Mouse (Mus musculus) neural tube, embryonic 13.5 days (tissue): ENCODE results near the gene Ppp3r1. TPM values are rescaled to one million over a fixed set of nuclear protein-coding genes. Genes with fewer than 3 reads are reported as not detected.
A peak's percentile ranks its signal among the peaks of the same experiment; 100 is the strongest.
"Not testable (repeated sequence)": the region's sequence is repeated elsewhere in the genome, so short reads cannot be mapped to it uniquely, and the experiment has no call there.

ENCODE experiments used
- ATAC-seq: fragments of 200-750 bp; cut with Nextera tagmentation; 2 replicates; pipeline ENCODE4 v1.8.0; 2017; ENCODE audit warnings: low read depth, mild to moderate bottlenecking, moderate TSS enrichment, moderate library complexity
- H3K27ac ChIP-seq: fragments of 300-500 bp; sonication (generic); replicated peaks from 2 replicates; pipeline ENCODE4 v1.5.1; 2015; ENCODE audit warnings: moderate library complexity, mild to moderate bottlenecking, inconsistent platforms
- H3K27me3 ChIP-seq: fragments of 300-500 bp; sonication (generic); 2 replicates; pipeline ENCODE4 v1.6.1; 2015; ENCODE audit warnings: mild to moderate bottlenecking, inconsistent platforms
- H3K36me3 ChIP-seq: fragments of 300-500 bp; sonication (generic); 2 replicates; pipeline ENCODE4 v1.6.1; 2015; ENCODE audit warnings: mild to moderate bottlenecking, inconsistent platforms
- H3K4me1 ChIP-seq: fragments of 300-500 bp; sonication (generic); replicated peaks from 2 replicates; pipeline ENCODE4 v1.6.1; 2015; ENCODE audit warnings: inconsistent platforms
- H3K4me2 ChIP-seq: fragments of 300-500 bp; sonication (generic); 2 replicates; pipeline ENCODE4 v1.6.1; 2015; ENCODE audit warnings: inconsistent platforms, mild to moderate bottlenecking, moderate library complexity
- H3K4me3 ChIP-seq: fragments of 300-500 bp; sonication (generic); 2 replicates; pipeline ENCODE4 v1.5.1; 2015; ENCODE audit warnings: mild to moderate bottlenecking, inconsistent platforms
- H3K9ac ChIP-seq: fragments of 300-500 bp; sonication (generic); 2 replicates; pipeline ENCODE4 v1.6.1; 2015; ENCODE audit warnings: moderate library complexity, mild to moderate bottlenecking, inconsistent platforms
- H3K9me3 ChIP-seq: fragments of 300-500 bp; sonication (generic); 2 replicates; pipeline ENCODE4 v1.6.1; 2016; ENCODE audit warnings: inconsistent platforms
- WGBS: fragments of 180-500 bp; shearing (Covaris S2); methylation state at CpG from one replicate; pipeline ENCODE4 v1.1.7; 2015; 5-methylcytosine and 5-hydroxymethylcytosine counted together
- polyA plus RNA-seq: library from polyadenylated mRNA; unstranded; fragments of >200 nt; fragmentation: Nextera tagmentation; extraction: Ambion mirVana; gene quantifications from 2 replicates; pipeline ENCODE4 v1.2.1, GENCODE M21; 2015

Ppp3r1 gene
- polyA plus RNA-seq, 1 experiment from 2014 or later, result 188 TPM

GRCm38 (mm10) chr11:17211258-17212140, 52.4 kb downstream of the Ppp3r1 start, which contains the start of gene Pno1:
Pno1 (minus strand) TSS chr11:17211568.
- Histone ChIP-seq H3K36me3 (peaks cover 19% of the 10 kb centered on the region), H3K4me3 (peak within 1 kb of the TSS; percentile 72), H3K9ac (peak within 1 kb of the TSS; percentile 85), H3K27ac (peak within 1 kb of the TSS; percentile 83), H3K4me1 (peaks cover 29% of the 10 kb centered on the region), H3K9me3 (no peaks in the 10 kb centered on the region), H3K27me3 (no peaks in the 10 kb centered on the region), H3K4me2 (peak within 1 kb of the TSS; percentile 68)
- ATAC-seq, result peak; percentile 99
- under 1% methylated on average over 65 of the region's 65 CpGs for WGBS

- no peaks in the 10 kb centered on the region for H3K9me3 ChIP-seq
- H3K27ac ChIP-seq, result peak overlapping the region; percentile 83
- WGBS, result 2% methylated on average over 10 of the region's 10 CpGs
- peak overlapping the region; percentile 85 for H3K9ac ChIP-seq
- H3K36me3 ChIP-seq, result peaks cover 15% of the 10 kb centered on the region
- no peaks in the 10 kb centered on the region for H3K27me3 ChIP-seq
- peaks cover 29% of the 10 kb centered on the region for H3K4me1 ChIP-seq
- ATAC-seq, result no peak
- peak overlapping the region; percentile 72 for H3K4me3 ChIP-seq
- H3K4me2 ChIP-seq, result peak overlapping the region; percentile 68
These were observed 53.1 kb downstream of the Ppp3r1 start for GRCm38 (mm10) chr11:17212141-17212495.

GRCm38 (mm10) chr11:17212903-17213509, 53.9 kb downstream of the Ppp3r1 start:
- H3K27ac ChIP-seq, result no peak overlapping the region
- ATAC-seq, result no peak
- H3K9ac ChIP-seq, result no peak overlapping the region
- peaks cover 8% of the 10 kb centered on the region; the same call in 1 of the 2 replicates for H3K36me3 ChIP-seq
- H3K9me3 ChIP-seq, result no peaks in the 10 kb centered on the region
- WGBS, result 86% methylated on average over 5 of the region's 5 CpGs
- peak overlapping the region; percentile 72; the same call in 1 of the 2 replicates for H3K4me3 ChIP-seq
- peaks cover 29% of the 10 kb centered on the region for H3K4me1 ChIP-seq
- H3K27me3 ChIP-seq, result no peaks in the 10 kb centered on the region
- peak overlapping the region; percentile 68 for H3K4me2 ChIP-seq

GRCm38 (mm10) chr11:17215475-17215874, 56.4 kb downstream of the Ppp3r1 start:
- Histone ChIP-seq H3K4me3 (no peak overlapping the region), H3K4me2 (no peak overlapping the region), H3K27ac (no peak overlapping the region), H3K9ac (no peak overlapping the region), H3K36me3 (0 out of 2 replicates have a peak, but pooled peaks cover under 1% of the 10 kb centered on the region), H3K9me3 (no peaks in the 10 kb centered on the region), H3K4me1 (peaks cover 22% of the 10 kb centered on the region), H3K27me3 (no peaks in the 10 kb centered on the region)
- no peak for ATAC-seq
- WGBS, result 91% methylated on average over 3 of the region's 3 CpGs

- no peak overlapping the region for H3K4me3 ChIP-seq
- H3K9me3 ChIP-seq, result no peaks in the 10 kb centered on the region
- no peak for ATAC-seq
- no peak overlapping the region for H3K4me2 ChIP-seq
- WGBS, result 96% methylated on average over 8 of the region's 8 CpGs
- H3K27ac ChIP-seq, result no peak overlapping the region
- no peaks in the 10 kb centered on the region for H3K4me1 ChIP-seq
- no peak overlapping the region for H3K9ac ChIP-seq
- H3K36me3 ChIP-seq, result peaks cover 36% of the 10 kb centered on the region
- H3K27me3 ChIP-seq, result no peaks in the 10 kb centered on the region
These were observed 62.1 kb downstream of the Ppp3r1 start for GRCm38 (mm10) chr11:17221126-17221525.

- WGBS, result 85% methylated on average over 5 of the region's 5 CpGs
- Histone ChIP-seq H3K4me1 (no peaks in the 10 kb centered on the region), H3K27ac (no peak overlapping the region), H3K9me3 (no peaks in the 10 kb centered on the region), H3K4me2 (no peak overlapping the region), H3K9ac (no peak overlapping the region), H3K4me3 (no peak overlapping the region), H3K36me3 (peaks cover 56% of the 10 kb centered on the region), H3K27me3 (no peaks in the 10 kb centered on the region)
- no peak for ATAC-seq
These were observed 73.7 kb downstream of the Ppp3r1 start for GRCm38 (mm10) chr11:17232792-17233191.

- 91% methylated on average over 5 of the region's 5 CpGs for WGBS
- H3K4me1 ChIP-seq, result no peaks in the 10 kb centered on the region
These were observed 77.5 kb downstream of the Ppp3r1 start for GRCm38 (mm10) chr11:17236449-17237037.

GRCm38 (mm10) chr11:17238598-17238997, 79.5 kb downstream of the Ppp3r1 start:
- H3K9me3 ChIP-seq, ATAC-seq, H3K27me3 ChIP-seq, H3K4me2 ChIP-seq, H3K4me3 ChIP-seq, H3K27ac ChIP-seq, H3K9ac ChIP-seq, H3K4me1 ChIP-seq: not testable (repeated sequence)
- peaks cover 21% of the 10 kb centered on the region for H3K36me3 ChIP-seq
- 88% methylated on average over 5 of the region's 5 CpGs for WGBS

More at GRCm38 (mm10) chr11:17236449-17237037, 77.5 kb downstream of the Ppp3r1 start:
- no peak for ATAC-seq
- Histone ChIP-seq H3K9me3 (no peaks in the 10 kb centered on the region), H3K9ac (no peak overlapping the region), H3K27ac (no peak overlapping the region), H3K27me3 (no peaks in the 10 kb centered on the region), H3K36me3 (peaks cover 37% of the 10 kb centered on the region), H3K4me3 (no peak overlapping the region), H3K4me2 (no peak overlapping the region)

- Histone ChIP-seq H3K4me3 (no peak overlapping the region), H3K27me3 (no peaks in the 10 kb centered on the region), H3K27ac (no peak overlapping the region), H3K36me3 (no peaks in the 10 kb centered on the region), H3K9ac (no peak overlapping the region), H3K4me1 (no peaks in the 10 kb centered on the region), H3K4me2 (no peak overlapping the region), H3K9me3 (no peaks in the 10 kb centered on the region)
- ATAC-seq, result no peak
These were observed 89.7 kb downstream of the Ppp3r1 start for GRCm38 (mm10) chr11:17248715-17249114.

Other genes with a start within 250 kb of the Ppp3r1 start
- gene Fbxo48, start 207.9 kb upstream of the Ppp3r1 start, polyA plus RNA-seq, result 0.40 and 0.88 TPM in 2 replicates
- 92.2 and 101 TPM in 2 replicates for gene Cnrip1, start 107.7 kb upstream of the Ppp3r1 start, polyA plus RNA-seq
- 4.2 and 5.1 TPM in 2 replicates for gene Plek, start 106.9 kb upstream of the Ppp3r1 start, polyA plus RNA-seq
- gene Wdr92, start 22.8 kb downstream of the Ppp3r1 start, polyA plus RNA-seq, result 20.9 and 21.1 TPM in 2 replicates
- 52.3 and 55.3 TPM in 2 replicates for gene Pno1, start 52.3 kb downstream of the Ppp3r1 start, polyA plus RNA-seq
- gene C1d, start 98.3 kb downstream of the Ppp3r1 start, polyA plus RNA-seq, result 129 and 140 TPM in 2 replicates